Mouse (Mus musculus) stomach, embryonic 16.5 days (tissue): Measurements from ENCODE around the gene Bach2. TPM values are rescaled to one million over a fixed set of nuclear protein-coding genes. Genes with fewer than 3 reads are reported as not detected.

Source experiments
- ATAC-seq: fragments of 200-750 bp; cut with Nextera tagmentation; 2 replicates; pipeline ENCODE4 v1.8.0; 2017; ENCODE audit warnings: moderate number of reproducible peaks, moderate TSS enrichment; ENCODE audit not compliant: insufficient read depth, low FRiP score
- H3K27ac ChIP-seq: fragments of 300-500 bp; sonication (generic); 2 replicates; pipeline ENCODE4 v1.5.1; 2014; ENCODE audit warnings: low read length
- H3K27me3 ChIP-seq: fragments of 300-500 bp; sonication (generic); 2 replicates; pipeline ENCODE4 v1.6.1; 2014; ENCODE audit warnings: low read length, control low read depth, mixed read lengths; ENCODE audit not compliant: control insufficient read depth, insufficient read depth
- H3K36me3 ChIP-seq: fragments of 300-500 bp; sonication (generic); 2 replicates; pipeline ENCODE4 v1.6.1; 2014; ENCODE audit warnings: low read length; ENCODE audit not compliant: control insufficient read depth, insufficient read depth
- H3K4me1 ChIP-seq: fragments of 300-500 bp; sonication (generic); 2 replicates; pipeline ENCODE4 v1.6.1; 2014; ENCODE audit warnings: low read length, control low read depth, mixed read lengths; ENCODE audit not compliant: control insufficient read depth, insufficient read depth
- H3K4me2 ChIP-seq: fragments of 300-500 bp; sonication (generic); 2 replicates; pipeline ENCODE4 v1.6.1; 2014; ENCODE audit warnings: low read depth, low read length, mixed read lengths
- H3K4me3 ChIP-seq: fragments of 300-500 bp; sonication (generic); replicated peaks from 2 replicates; pipeline ENCODE4 v1.5.1; 2014; ENCODE audit warnings: mild to moderate bottlenecking, low read length
- H3K9ac ChIP-seq: fragments of 300-500 bp; sonication (generic); 2 replicates; pipeline ENCODE4 v1.6.1; 2014; ENCODE audit warnings: low read length
- H3K9me3 ChIP-seq: fragments of 300-500 bp; sonication (generic); replicated peaks from 2 replicates; pipeline ENCODE4 v1.6.1; 2016; ENCODE audit warnings: low read length, control low read depth; ENCODE audit not compliant: control insufficient read depth
- WGBS: fragments of 180-500 bp; shearing (Covaris S2); extraction: QIAGEN DNeasy Blood & Tissue Kit; methylation state at CpG from one replicate; pipeline ENCODE4 v1.1.7; 2014; 5-methylcytosine and 5-hydroxymethylcytosine counted together
- polyA plus RNA-seq: library from polyadenylated mRNA; unstranded; fragments of >200 nt; fragmentation: Nextera tagmentation; extraction: Ambion mirVana; gene quantifications from 2 replicates; pipeline ENCODE4 v1.2.1, GENCODE M21; 2015

The Bach2 gene
- polyA plus RNA-seq, 1 experiment from 2014 or later: 3.5 TPM

GRCm38 (mm10) chr4:32245586-32245985, 7.0 kb downstream of the Bach2 start:
- no peak for ATAC-seq
- Histone ChIP-seq H3K27ac (no peak overlapping the region), H3K4me2 (no peak overlapping the region), H3K27me3 (no peaks in the 10 kb centered on the region; the same call in 1 of the 2 replicates), H3K4me1 (peaks cover 26% of the 10 kb centered on the region), H3K4me3 (no peak overlapping the region), H3K9ac (no peak overlapping the region), H3K9me3 (no peaks in the 10 kb centered on the region), H3K36me3 (no peaks in the 10 kb centered on the region)
- 81% methylated on average over 6 of the region's 6 CpGs for WGBS

- no peaks in the 10 kb centered on the region; the same call in 1 of the 2 replicates for H3K27me3 ChIP-seq
- 85% methylated on average over 6 of the region's 6 CpGs for WGBS
- no peaks in the 10 kb centered on the region for H3K36me3 ChIP-seq
- no peaks in the 10 kb centered on the region for H3K9me3 ChIP-seq
- H3K4me2 ChIP-seq: no peak overlapping the region
- peaks cover 27% of the 10 kb centered on the region for H3K4me1 ChIP-seq
- H3K27ac ChIP-seq: no peak overlapping the region
- H3K4me3 ChIP-seq: no peak overlapping the region
- no peak for ATAC-seq
- no peak overlapping the region for H3K9ac ChIP-seq
Observed at GRCm38 (mm10) chr4:32246020-32246419, 7.4 kb downstream of the Bach2 start.

GRCm38 (mm10) chr4:32246801-32247200, 8.2 kb downstream of the Bach2 start:
- no peak overlapping the region for H3K4me2 ChIP-seq
- no peak overlapping the region for H3K9ac ChIP-seq
- H3K27ac ChIP-seq: no peak overlapping the region
- peaks cover 31% of the 10 kb centered on the region for H3K4me1 ChIP-seq
- no peaks in the 10 kb centered on the region for H3K9me3 ChIP-seq
- H3K4me3 ChIP-seq: no peak overlapping the region
- H3K36me3 ChIP-seq: no peaks in the 10 kb centered on the region
- H3K27me3 ChIP-seq: no peaks in the 10 kb centered on the region
- peak; percentile 24; the same call in 1 of the 2 replicates for ATAC-seq
- WGBS: 33% methylated on average over 7 of the region's 7 CpGs

- H3K36me3 ChIP-seq: no peaks in the 10 kb centered on the region
- H3K4me1 ChIP-seq: peaks cover 31% of the 10 kb centered on the region
- H3K9me3 ChIP-seq: no peaks in the 10 kb centered on the region
- no peak overlapping the region for H3K4me3 ChIP-seq
- H3K27ac ChIP-seq: no peak overlapping the region
- WGBS: 63% methylated on average over 11 of the region's 11 CpGs
- no peak for ATAC-seq
- no peak overlapping the region for H3K9ac ChIP-seq
- H3K27me3 ChIP-seq: no peaks in the 10 kb centered on the region
- H3K4me2 ChIP-seq: no peak overlapping the region
Observed at GRCm38 (mm10) chr4:32247463-32248113, 9.0 kb downstream of the Bach2 start.

GRCm38 (mm10) chr4:32248236-32248635, 9.6 kb downstream of the Bach2 start:
- H3K9ac ChIP-seq: no peak overlapping the region
- no peak overlapping the region for H3K27ac ChIP-seq
- WGBS: 45% methylated on average over 6 of the region's 6 CpGs
- H3K9me3 ChIP-seq: no peaks in the 10 kb centered on the region
- no peak overlapping the region for H3K4me3 ChIP-seq
- H3K4me2 ChIP-seq: no peak overlapping the region
- no peaks in the 10 kb centered on the region for H3K36me3 ChIP-seq
- H3K27me3 ChIP-seq: no peaks in the 10 kb centered on the region
- ATAC-seq: peak; percentile 22; the same call in 1 of the 2 replicates
- H3K4me1 ChIP-seq: peaks cover 28% of the 10 kb centered on the region

- H3K27me3 ChIP-seq: no peaks in the 10 kb centered on the region
- H3K4me1 ChIP-seq: peaks cover 28% of the 10 kb centered on the region
- no peaks in the 10 kb centered on the region for H3K36me3 ChIP-seq
- H3K9me3 ChIP-seq: no peaks in the 10 kb centered on the region
- H3K27ac ChIP-seq: no peak overlapping the region
- H3K4me2 ChIP-seq: no peak overlapping the region
- ATAC-seq: no peak
- no peak overlapping the region for H3K9ac ChIP-seq
- 70% methylated on average over 9 of the region's 9 CpGs for WGBS
- H3K4me3 ChIP-seq: no peak overlapping the region
Observed at GRCm38 (mm10) chr4:32248990-32249393, 10.4 kb downstream of the Bach2 start.

GRCm38 (mm10) chr4:32249748-32250332, 11.2 kb downstream of the Bach2 start:
- H3K27ac ChIP-seq: peak overlapping the region; percentile 89
- H3K36me3 ChIP-seq: no peaks in the 10 kb centered on the region
- peak overlapping the region; percentile 65 for H3K9ac ChIP-seq
- 0 out of 2 replicates have a peak, but pooled peaks have one; percentile 35 for ATAC-seq
- peak overlapping the region; percentile 32 for H3K4me3 ChIP-seq
- H3K9me3 ChIP-seq: no peaks in the 10 kb centered on the region
- H3K27me3 ChIP-seq: no peaks in the 10 kb centered on the region
- peak overlapping the region; percentile 54 for H3K4me2 ChIP-seq
- 63% methylated on average over 15 of the region's 15 CpGs for WGBS
- peaks cover 28% of the 10 kb centered on the region for H3K4me1 ChIP-seq

- Histone ChIP-seq H3K9me3 (no peaks in the 10 kb centered on the region), H3K36me3 (no peaks in the 10 kb centered on the region), H3K4me3 (peak overlapping the region; percentile 32), H3K4me2 (peak overlapping the region; percentile 54), H3K9ac (peak overlapping the region; percentile 65), H3K27me3 (no peaks in the 10 kb centered on the region), H3K27ac (peak overlapping the region; percentile 89), H3K4me1 (peaks cover 28% of the 10 kb centered on the region)
- WGBS: 8% methylated on average over 16 of the region's 16 CpGs
- peak; percentile 52; the same call in 1 of the 2 replicates for ATAC-seq
Observed at GRCm38 (mm10) chr4:32250333-32251004, 11.9 kb downstream of the Bach2 start.

- Histone ChIP-seq H3K27me3 (no peaks in the 10 kb centered on the region), H3K9ac (peak overlapping the region; percentile 65), H3K27ac (peak overlapping the region; percentile 89), H3K4me3 (peak overlapping the region; percentile 32), H3K36me3 (no peaks in the 10 kb centered on the region), H3K4me2 (peak overlapping the region; percentile 54), H3K4me1 (peaks cover 28% of the 10 kb centered on the region), H3K9me3 (no peaks in the 10 kb centered on the region)
- peak; percentile 46; the same call in 1 of the 2 replicates for ATAC-seq
- 14% methylated on average over 8 of the region's 8 CpGs for WGBS
Observed at GRCm38 (mm10) chr4:32251005-32251365, 12.4 kb downstream of the Bach2 start.
